Mouse (Mus musculus) embryonic fibroblast, embryonic 13.5 days (primary cell): ENCODE results near the gene Cx3cr1. TPM values are rescaled to one million over a fixed set of nuclear protein-coding genes. Genes with fewer than 3 reads are reported as not detected.
"Not testable (repeated sequence)": the region's sequence is repeated elsewhere in the genome, so short reads cannot be mapped to it uniquely, and the experiment has no call there.

Source experiments
- H3K27ac ChIP-seq: 2 replicates; pipeline ENCODE4 v1.5.1; 2012; ENCODE audit warnings: low read length, control low read depth, inconsistent platforms; ENCODE audit not compliant: insufficient read depth
- H3K4me1 ChIP-seq: 2 replicates; pipeline ENCODE4 v1.6.1; 2011; ENCODE audit warnings: low read length; ENCODE audit not compliant: control insufficient read depth, insufficient read depth
- H3K4me3 ChIP-seq: 2 replicates; pipeline ENCODE4 v1.5.1; 2011; ENCODE audit warnings: mild to moderate bottlenecking, control low read depth, low read length; ENCODE audit not compliant: insufficient read depth
- CTCF ChIP-seq: IDR thresholded peaks from 2 replicates; pipeline ENCODE4 v1.5.1; 2011; ENCODE audit warnings: mild to moderate bottlenecking, control low read depth, low read length, moderate library complexity, borderline replicate concordance; ENCODE audit not compliant: insufficient read depth
- POLR2A ChIP-seq: IDR thresholded peaks from 2 replicates; pipeline ENCODE4 v1.6.1; 2011; ENCODE audit warnings: low read depth, mild to moderate bottlenecking, control low read depth, low read length, moderate library complexity
- polyA plus RNA-seq: library from polyadenylated mRNA; stranded (reverse); fragments of >200 nt; gene quantifications from 2 replicates; pipeline ENCODE4 v1.2.4, GENCODE M21; 2011; ENCODE audit warnings: low read depth; ENCODE audit not compliant: missing spikeins, insufficient read length

The Cx3cr1 gene
- polyA plus RNA-seq, 1 experiment, result 2.9 TPM

DNA sequence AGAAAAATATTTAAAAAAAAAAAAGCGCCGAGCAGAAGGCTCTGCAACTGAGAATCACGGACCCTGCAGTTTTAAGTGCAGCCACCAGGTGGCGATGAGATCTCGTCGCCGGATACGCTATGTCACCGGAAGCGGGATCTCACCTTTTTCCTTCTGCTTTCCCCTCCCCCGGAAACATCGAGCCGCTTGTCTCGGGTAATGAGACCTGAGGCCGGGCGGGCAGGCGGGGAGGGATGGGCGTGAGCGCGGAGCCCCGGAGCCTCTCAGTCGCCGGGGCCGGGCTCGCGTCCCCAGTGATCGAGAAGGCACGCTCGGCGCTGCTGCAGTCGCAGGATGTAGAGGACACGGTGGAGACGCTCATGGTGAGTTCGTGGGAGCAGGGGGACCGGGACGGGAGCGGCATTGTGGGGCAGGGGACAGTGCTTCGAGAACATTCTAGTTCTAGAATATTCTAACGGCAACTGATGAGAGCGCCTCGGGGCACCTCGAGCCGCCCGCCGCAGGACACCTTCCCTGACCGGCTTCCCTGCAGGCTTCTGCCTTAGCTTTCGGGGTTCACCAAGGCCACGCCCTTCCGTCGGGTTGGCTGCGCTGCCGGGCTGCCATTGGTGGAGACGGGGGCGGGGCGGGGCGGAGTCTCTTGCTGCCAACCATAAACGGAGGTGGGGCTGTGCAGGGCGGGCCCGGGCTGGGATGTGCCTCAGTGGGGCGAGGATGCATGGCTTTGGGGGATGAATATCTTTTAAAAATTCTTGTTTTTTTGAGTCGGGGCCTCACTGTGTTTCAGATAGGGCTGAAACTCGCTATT lies 40.7 kb upstream of the Cx3cr1 start, which contains the start of gene Slc25a38:
Gene Slc25a38, plus strand, starts transcription at position 164 of the 808 bp plus-strand sequence.
- TF ChIP-seq CTCF (peak; percentile 78; the same call in 1 of the 2 replicates), POLR2A (peak; percentile 76)
- Histone ChIP-seq H3K27ac (peak within 1 kb of the TSS; percentile 78), H3K4me1 (no peaks in the 10 kb centered on the region), H3K4me3 (peak within 1 kb of the TSS; percentile 81)

DNA sequence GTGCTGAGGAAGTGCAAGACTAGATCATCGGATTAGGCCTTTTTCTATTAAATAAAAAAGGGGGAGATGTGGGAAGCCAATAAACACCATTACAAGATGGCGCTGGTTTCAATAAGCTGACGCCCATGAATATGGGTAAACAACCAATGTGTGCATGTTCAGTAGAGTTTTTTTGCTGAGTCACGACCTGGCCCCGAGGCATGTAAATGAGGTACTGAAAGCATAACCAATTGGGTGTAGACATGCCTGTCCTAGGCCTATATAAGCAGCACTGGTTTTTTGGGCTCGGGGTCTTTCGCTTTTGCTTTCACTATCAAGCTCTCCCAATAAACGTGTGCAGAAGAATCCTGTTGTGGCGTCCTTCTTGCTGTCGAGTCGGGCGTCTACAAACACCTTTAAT lies 39.3 kb upstream of the Cx3cr1 start:
- H3K4me3 ChIP-seq, H3K27ac ChIP-seq, H3K4me1 ChIP-seq: not testable (repeated sequence)

DNA sequence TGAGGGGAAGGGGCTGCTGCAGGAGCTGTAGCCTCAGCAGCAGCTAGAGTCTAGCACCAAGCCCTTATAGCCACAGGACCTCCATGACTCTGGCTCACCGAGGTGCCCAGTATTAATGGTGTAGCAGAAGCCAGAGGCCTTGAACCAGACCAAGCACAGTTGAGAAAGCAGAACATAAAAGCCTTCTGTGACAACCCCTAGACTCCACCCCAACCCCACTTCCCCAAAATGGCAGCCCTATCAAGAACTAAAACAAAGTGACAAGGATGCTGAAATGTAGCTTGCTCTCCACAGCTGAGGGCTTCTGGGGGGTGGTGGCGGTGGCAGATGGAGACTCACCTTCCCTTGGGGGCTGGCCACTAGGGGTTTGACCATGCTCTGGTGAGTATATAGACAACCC lies 31.5 kb upstream of the Cx3cr1 start:
- no peak for TF ChIP-seq CTCF
- H3K4me1 ChIP-seq, result no peaks in the 10 kb centered on the region
- H3K4me3 ChIP-seq, result no peak overlapping the region
- no peak overlapping the region for H3K27ac ChIP-seq

DNA sequence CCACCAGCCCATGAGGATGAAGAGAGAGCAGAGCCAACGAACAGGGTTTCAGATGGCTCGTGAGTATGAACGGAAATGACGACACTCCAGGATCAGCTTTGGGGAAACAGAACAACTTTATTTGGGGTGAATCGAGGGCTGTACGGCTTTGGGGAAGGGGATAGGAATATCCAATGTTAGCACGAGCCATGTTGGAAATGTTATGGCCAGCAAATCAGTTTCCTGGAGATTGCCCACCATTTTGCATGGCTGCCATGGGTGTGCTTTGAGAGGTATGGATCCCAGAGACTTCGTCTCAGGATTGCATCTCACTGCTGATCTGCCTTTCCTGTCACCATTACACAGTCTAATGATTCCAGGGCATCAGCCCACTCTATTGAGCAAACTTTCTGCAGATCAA lies 29.6 kb upstream of the Cx3cr1 start:
- Histone ChIP-seq H3K27ac (no peak overlapping the region), H3K4me1 (no peaks in the 10 kb centered on the region), H3K4me3 (no peak overlapping the region)
- no peak for TF ChIP-seq POLR2A
- no peak for TF ChIP-seq CTCF

DNA sequence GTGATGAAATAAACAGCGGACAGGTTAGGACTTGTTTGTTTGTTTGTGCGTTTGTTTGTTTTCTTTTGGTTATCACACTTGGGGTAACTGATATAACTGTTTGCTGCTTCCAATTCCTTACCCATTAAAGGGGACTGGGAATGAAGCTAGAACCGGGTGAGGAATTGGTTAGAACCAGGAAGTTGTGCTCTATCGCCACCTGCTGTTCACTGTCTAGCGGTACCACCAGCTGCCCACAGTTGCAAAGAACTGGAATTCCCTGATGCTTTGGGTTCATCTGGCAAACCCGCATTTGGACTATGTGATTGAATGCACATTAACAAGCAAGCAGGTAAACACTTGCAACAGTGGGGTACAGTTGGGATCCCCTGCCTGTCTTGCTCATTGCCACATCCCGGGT lies 29.0 kb upstream of the Cx3cr1 start:
- Histone ChIP-seq H3K27ac (no peak overlapping the region), H3K4me1 (no peaks in the 10 kb centered on the region), H3K4me3 (no peak overlapping the region)
- TF ChIP-seq CTCF, result peak; percentile 84; the same call in 1 of the 2 replicates
- TF ChIP-seq POLR2A, result no peak

DNA sequence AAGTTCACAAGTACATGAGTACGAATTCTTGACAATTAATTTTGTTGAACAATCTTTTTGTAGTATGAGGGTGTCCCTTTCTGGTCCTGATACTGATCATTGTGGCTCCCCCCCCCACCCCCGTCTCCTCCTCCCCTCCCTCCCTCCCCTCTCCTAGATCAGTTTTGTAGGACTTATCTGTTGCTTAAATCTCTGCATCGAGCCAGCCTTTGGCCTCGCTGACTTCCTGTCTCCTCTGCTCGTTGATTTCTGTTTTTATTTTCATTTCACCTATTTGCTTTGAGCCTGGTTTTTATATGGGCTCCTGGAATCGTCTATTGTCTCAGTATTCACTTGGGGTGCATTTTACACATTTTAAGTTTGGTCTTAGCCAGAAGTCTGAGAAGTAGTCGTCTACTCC lies 26.2 kb upstream of the Cx3cr1 start:
- no peak overlapping the region for H3K27ac ChIP-seq
- TF ChIP-seq POLR2A (no peak), CTCF (no peak)
- H3K4me3 ChIP-seq, result no peak overlapping the region
- no peaks in the 10 kb centered on the region for H3K4me1 ChIP-seq

DNA sequence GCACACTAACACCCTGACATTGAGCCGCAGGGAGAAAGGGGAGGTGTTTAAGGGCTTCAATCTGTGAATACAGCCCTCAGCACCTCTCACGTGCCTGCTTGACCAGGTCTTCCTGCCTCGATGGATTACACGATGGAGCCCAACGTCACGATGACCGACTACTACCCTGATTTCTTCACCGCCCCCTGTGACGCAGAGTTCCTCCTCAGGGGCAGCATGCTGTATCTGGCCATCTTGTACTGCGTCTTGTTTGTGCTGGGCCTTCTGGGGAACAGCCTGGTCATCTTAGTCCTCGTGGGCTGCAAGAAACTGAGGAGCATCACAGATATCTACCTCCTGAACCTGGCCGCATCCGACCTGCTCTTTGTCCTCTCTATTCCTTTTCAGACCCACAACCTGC lies 24.0 kb upstream of the Cx3cr1 start:
- H3K27ac ChIP-seq, result no peak overlapping the region
- no peaks in the 10 kb centered on the region for H3K4me1 ChIP-seq
- TF ChIP-seq POLR2A, result no peak
- no peak overlapping the region for H3K4me3 ChIP-seq

DNA sequence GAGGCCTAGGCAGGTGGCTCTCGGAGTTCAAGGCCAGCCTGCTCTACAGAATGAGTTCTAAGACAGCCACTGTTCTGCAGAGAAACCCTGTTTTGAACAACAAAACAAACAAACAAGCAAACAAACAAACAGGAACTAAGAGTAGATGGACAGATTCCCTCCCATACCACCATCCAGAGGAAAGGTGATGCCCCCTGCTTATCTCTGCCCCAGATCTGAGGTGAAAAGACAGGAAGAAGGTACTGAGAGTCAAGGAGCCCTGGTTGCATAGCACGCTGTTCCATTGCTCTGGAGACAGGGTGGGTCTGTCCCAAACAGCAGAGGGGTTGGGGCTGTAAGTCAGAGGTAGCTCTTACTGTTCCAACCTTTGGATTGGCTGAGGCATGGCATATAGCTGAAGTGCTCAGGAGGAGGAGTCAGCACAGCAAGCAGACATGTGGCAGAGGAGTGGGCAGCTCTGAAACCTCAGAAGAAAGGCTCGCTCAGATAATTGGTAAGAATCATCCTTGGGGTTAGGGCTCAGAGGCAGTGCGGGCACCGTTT lies 22.1 kb upstream of the Cx3cr1 start, which contains the start of gene Ccr8:
Gene Ccr8, plus strand, starts transcription at position 419 of the 543 bp plus-strand sequence.
- TF ChIP-seq POLR2A, result no peak
- no peak for TF ChIP-seq CTCF
- no peak within 1 kb of the TSS for H3K27ac ChIP-seq
- no peak within 1 kb of the TSS for H3K4me3 ChIP-seq
- H3K4me1 ChIP-seq, result no peaks in the 10 kb centered on the region

DNA sequence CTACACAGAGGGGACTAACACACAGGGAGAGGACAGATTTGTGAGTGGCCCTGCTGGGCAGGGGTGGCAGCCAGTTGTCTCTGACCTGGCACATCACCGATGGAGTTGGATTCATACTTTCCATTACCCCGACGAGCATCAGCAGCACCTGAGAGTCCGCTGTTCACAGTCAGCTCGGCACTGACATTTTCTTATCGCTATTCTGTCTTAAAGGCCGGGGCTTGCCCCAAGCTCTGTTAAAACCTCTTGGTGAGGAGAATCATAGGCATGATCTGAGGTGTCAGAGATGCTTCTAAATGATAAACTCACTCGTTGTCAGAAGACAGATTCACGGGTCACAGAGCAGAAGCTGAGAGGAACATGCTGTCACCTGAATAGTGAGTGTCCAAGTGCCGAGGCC lies 21.4 kb upstream of the Cx3cr1 start:
- H3K4me3 ChIP-seq, result no peak overlapping the region
- TF ChIP-seq CTCF (no peak), POLR2A (no peak)
- no peak overlapping the region for H3K27ac ChIP-seq
- no peaks in the 10 kb centered on the region for H3K4me1 ChIP-seq

DNA sequence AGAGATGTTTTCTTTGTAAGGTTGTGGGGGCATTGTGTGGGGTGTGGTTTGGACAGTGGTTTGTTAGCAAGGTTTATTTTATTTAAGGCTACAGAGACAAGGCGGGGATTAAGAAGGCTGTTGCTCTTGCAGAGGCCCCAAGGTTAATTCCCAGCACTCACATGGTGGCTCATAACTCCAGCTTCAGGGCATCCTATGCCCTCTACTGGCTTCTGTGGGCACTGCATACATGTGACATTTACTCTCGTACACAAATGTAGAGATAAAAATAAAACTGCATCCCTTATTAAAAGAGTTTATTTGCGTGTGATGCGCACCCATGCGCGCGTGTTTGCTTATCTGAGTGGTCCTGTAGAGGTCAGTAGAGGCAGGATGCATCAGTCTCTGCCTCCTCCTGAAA lies 19.4 kb upstream of the Cx3cr1 start:
- no peak for TF ChIP-seq POLR2A
- no peak for TF ChIP-seq CTCF
- no peak overlapping the region for H3K4me3 ChIP-seq
- no peaks in the 10 kb centered on the region for H3K4me1 ChIP-seq
- no peak overlapping the region for H3K27ac ChIP-seq
